Mouse (Mus musculus) ovary, adult 10 weeks (tissue): ENCODE data around the gene Usp11. TPM values are rescaled to one million over a fixed set of nuclear protein-coding genes. Genes with fewer than 3 reads are reported as not detected.

Experiments
- polyA plus RNA-seq: library from polyadenylated mRNA; stranded (reverse); fragments of 350-450 nt; fragmentation: Illumina TruSeq; extraction: RNeasy Lipid Tissue Mini Kit (QIAGEN cat#74804); gene quantifications from one replicate; pipeline ENCODE4 v1.2.3, GENCODE M21; 2014

The Usp11 gene
- 16.8 TPM for polyA plus RNA-seq

GRCm38 (mm10) chrX:20703741-20704290, at the start of gene Usp11:
Usp11 (plus strand) TSS chrX:20703906.

GRCm38 (mm10) chrX:20658026-20658652, 45.6 kb upstream of the Usp11 start, which contains the start of gene Uba1:
Uba1 (plus strand) TSS chrX:20658326.

GRCm38 (mm10) chrX:20687519-20688067, 16.1 kb upstream of the Usp11 start, which contains the start of gene Cdk16:
Cdk16 (plus strand) TSS chrX:20687954.

Other genes starting within 250 kb of the Usp11 start
- gene Rgn, start 154.1 kb upstream of the Usp11 start, polyA plus RNA-seq, result 5.9 TPM
- gene Rbm10, start 86.4 kb upstream of the Usp11 start, polyA plus RNA-seq, result 5.4 TPM
- 25.4 TPM for gene Ndufb11, start 86.3 kb upstream of the Usp11 start, polyA plus RNA-seq
- 185 TPM for gene Uba1, start 45.6 kb upstream of the Usp11 start, polyA plus RNA-seq
- gene Cdk16, start 16.0 kb upstream of the Usp11 start, polyA plus RNA-seq, result 28.4 TPM
- 50.9 TPM for gene Araf, start 93.9 kb downstream of the Usp11 start, polyA plus RNA-seq
- 5.7 TPM for gene Timp1, start 166.3 kb downstream of the Usp11 start, polyA plus RNA-seq
- 2.3 TPM for gene Syn1, start 217.1 kb downstream of the Usp11 start, polyA plus RNA-seq
- 2.0 TPM for gene Cfp, start 227.6 kb downstream of the Usp11 start, polyA plus RNA-seq
- gene Elk1, start 246.7 kb downstream of the Usp11 start, polyA plus RNA-seq, result 17.5 TPM